Mouse (Mus musculus): ENCODE data around the gene Ldlrad3. TPM values are rescaled to one million over a fixed set of nuclear protein-coding genes. Genes with fewer than 3 reads are reported as not detected.

The Ldlrad3 gene
- polyA plus RNA-seq, 1 experiment from 2014 or later = 20.2 TPM

GRCm38 (mm10) chr2:102094281-102094680 lies 91.9 kb downstream of the Ldlrad3 start:
- WGBS = 61% methylated on average over 3 of the region's 3 CpGs
- Histone ChIP-seq H3K4me3 (no peak overlapping the region), H3K9ac (no peak overlapping the region), H3K4me1 (replicated peaks) (peaks cover 8% of the 10 kb centered on the region), H3K27ac (ENCODE audit: poor library complexity, severe bottlenecking) (no peak overlapping the region), H3K27me3 (replicated peaks) (no peaks in the 10 kb centered on the region), H3K36me3 (no peaks in the 10 kb centered on the region), H3K4me2 (no peak overlapping the region), H3K9me3 (replicated peaks) (0 out of 2 replicates have a peak, but pooled peaks cover 8% of the 10 kb centered on the region)
- ATAC-seq (ENCODE audit: insufficient number of reproducible peaks, low FRiP score) = no peak

GRCm38 (mm10) chr2:102092579-102092978 lies 93.6 kb downstream of the Ldlrad3 start:
- H3K27me3 ChIP-seq (replicated peaks) = no peaks in the 10 kb centered on the region
- H3K4me3 ChIP-seq = no peak overlapping the region
- no peak overlapping the region for H3K4me2 ChIP-seq
- WGBS = 81% methylated on average over 10 of the region's 10 CpGs
- H3K4me1 ChIP-seq (replicated peaks) = peaks cover 8% of the 10 kb centered on the region
- no peak overlapping the region for H3K27ac ChIP-seq (ENCODE audit: poor library complexity, severe bottlenecking)
- ATAC-seq (ENCODE audit: insufficient number of reproducible peaks, low FRiP score) = no peak
- H3K9me3 ChIP-seq (replicated peaks) = 0 out of 2 replicates have a peak, but pooled peaks cover 8% of the 10 kb centered on the region
- H3K9ac ChIP-seq = no peak overlapping the region
- no peaks in the 10 kb centered on the region for H3K36me3 ChIP-seq

DNA sequence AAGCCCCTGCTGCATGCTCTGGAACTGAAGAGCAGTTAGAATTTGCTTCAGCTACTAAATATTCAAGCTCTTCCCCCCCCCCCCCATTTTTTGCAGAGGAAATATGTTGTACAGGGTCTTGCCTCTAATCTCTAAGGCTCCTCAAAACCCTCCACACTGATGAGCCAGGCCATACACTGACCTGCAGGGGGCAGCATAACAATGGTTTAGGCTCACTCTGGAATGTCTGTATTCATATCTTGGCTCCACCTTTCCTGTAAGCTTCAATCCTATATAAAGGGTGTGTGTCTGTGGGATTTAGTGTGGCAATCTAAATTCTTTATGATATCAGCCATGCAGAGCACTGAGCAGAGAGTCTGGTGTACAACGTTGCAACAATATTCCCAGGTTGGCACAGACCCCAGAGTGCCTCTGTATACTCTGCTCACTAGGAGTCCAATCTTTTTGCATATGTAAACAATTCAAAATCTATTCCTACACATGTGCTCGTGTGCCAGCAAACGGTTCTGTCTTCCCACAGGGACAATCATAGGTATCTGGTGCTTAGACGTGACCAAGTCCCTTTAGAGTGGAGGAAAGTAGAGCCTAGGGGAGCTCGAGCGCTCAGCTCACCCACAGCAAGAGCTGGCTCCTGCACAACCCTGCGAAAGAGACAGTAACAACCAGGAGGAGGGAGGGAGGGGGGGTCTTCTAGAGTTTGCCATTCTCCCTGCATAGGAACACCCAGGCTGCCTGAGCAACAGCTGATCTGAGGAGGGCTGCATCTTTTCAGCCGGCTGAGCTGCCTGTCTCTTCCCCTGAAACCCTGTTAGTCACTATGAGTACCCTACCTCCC lies 94.5 kb downstream of the Ldlrad3 start:
- peak; percentile 42; the same call in 1 of the 2 replicates for ATAC-seq (ENCODE audit: insufficient number of reproducible peaks, low FRiP score)
- Histone ChIP-seq H3K9ac (no peak overlapping the region), H3K4me1 (replicated peaks) (peaks cover 8% of the 10 kb centered on the region), H3K27ac (ENCODE audit: poor library complexity, severe bottlenecking) (no peak overlapping the region), H3K27me3 (replicated peaks) (no peaks in the 10 kb centered on the region), H3K4me3 (no peak overlapping the region), H3K9me3 (replicated peaks) (0 out of 2 replicates have a peak, but pooled peaks cover 8% of the 10 kb centered on the region), H3K4me2 (no peak overlapping the region), H3K36me3 (no peaks in the 10 kb centered on the region)
- 55% methylated on average over 8 of the region's 8 CpGs for WGBS

GRCm38 (mm10) chr2:102087787-102088186 lies 98.4 kb downstream of the Ldlrad3 start:
- Histone ChIP-seq H3K9ac (no peak overlapping the region), H3K9me3 (replicated peaks) (no peaks in the 10 kb centered on the region), H3K27me3 (replicated peaks) (no peaks in the 10 kb centered on the region), H3K4me2 (no peak overlapping the region), H3K4me1 (replicated peaks) (peaks cover 8% of the 10 kb centered on the region), H3K4me3 (no peak overlapping the region), H3K36me3 (no peaks in the 10 kb centered on the region), H3K27ac (ENCODE audit: poor library complexity, severe bottlenecking) (no peak overlapping the region)
- ATAC-seq (ENCODE audit: insufficient number of reproducible peaks, low FRiP score) = no peak
- WGBS = 90% methylated on average over 5 of the region's 5 CpGs

- peaks cover 5% of the 10 kb centered on the region; the same call in 1 of the 2 replicates for H3K36me3 ChIP-seq
- no peak overlapping the region for H3K9ac ChIP-seq
- WGBS = 95% methylated on average over 23 of the region's 23 CpGs
- ATAC-seq (ENCODE audit: insufficient number of reproducible peaks, low FRiP score) = no peak
- 0 out of 2 replicates have a peak, but pooled peaks cover under 1% of the 10 kb centered on the region for H3K9me3 ChIP-seq (replicated peaks)
- H3K4me3 ChIP-seq = no peak overlapping the region
- no peak overlapping the region for H3K4me2 ChIP-seq
- H3K27me3 ChIP-seq (replicated peaks) = no peaks in the 10 kb centered on the region
- peaks cover 2% of the 10 kb centered on the region for H3K4me1 ChIP-seq (replicated peaks)
- H3K27ac ChIP-seq (ENCODE audit: poor library complexity, severe bottlenecking) = no peak overlapping the region
Measured at GRCm38 (mm10) chr2:102086583-102086982, 99.6 kb downstream of the Ldlrad3 start.

GRCm38 (mm10) chr2:102082782-102083181 lies 103.4 kb downstream of the Ldlrad3 start:
- ATAC-seq (ENCODE audit: insufficient number of reproducible peaks, low FRiP score) = no peak
- peaks cover 6% of the 10 kb centered on the region; the same call in 1 of the 2 replicates for H3K36me3 ChIP-seq

GRCm38 (mm10) chr2:102077554-102077953 lies 108.6 kb downstream of the Ldlrad3 start:
- Histone ChIP-seq H3K36me3 (peaks cover 6% of the 10 kb centered on the region; the same call in 1 of the 2 replicates), H3K4me2 (no peak overlapping the region), H3K27me3 (replicated peaks) (no peaks in the 10 kb centered on the region), H3K27ac (ENCODE audit: poor library complexity, severe bottlenecking) (no peak overlapping the region), H3K4me3 (no peak overlapping the region), H3K4me1 (replicated peaks) (peaks cover 3% of the 10 kb centered on the region; the same call in 1 of the 2 replicates), H3K9ac (no peak overlapping the region), H3K9me3 (replicated peaks) (0 out of 2 replicates have a peak, but pooled peaks cover 4% of the 10 kb centered on the region)
- 48% methylated on average over 4 of the region's 4 CpGs for WGBS
- no peak for ATAC-seq (ENCODE audit: insufficient number of reproducible peaks, low FRiP score)

More at GRCm38 (mm10) chr2:102082782-102083181, 103.4 kb downstream of the Ldlrad3 start:
- Histone ChIP-seq H3K9ac (no peak overlapping the region), H3K4me2 (no peak overlapping the region), H3K4me1 (replicated peaks) (peaks cover 1% of the 10 kb centered on the region; the same call in 1 of the 2 replicates), H3K4me3 (no peak overlapping the region), H3K27me3 (replicated peaks) (no peaks in the 10 kb centered on the region), H3K27ac (ENCODE audit: poor library complexity, severe bottlenecking) (no peak overlapping the region), H3K9me3 (replicated peaks) (0 out of 2 replicates have a peak, but pooled peaks cover 4% of the 10 kb centered on the region)

- no peak for ATAC-seq (ENCODE audit: insufficient number of reproducible peaks, low FRiP score)
- Histone ChIP-seq H3K27ac (ENCODE audit: poor library complexity, severe bottlenecking) (no peak overlapping the region), H3K4me2 (no peak overlapping the region), H3K4me3 (no peak overlapping the region), H3K27me3 (replicated peaks) (no peaks in the 10 kb centered on the region), H3K9me3 (replicated peaks) (no peaks in the 10 kb centered on the region), H3K9ac (no peak overlapping the region), H3K4me1 (replicated peaks) (peaks cover 3% of the 10 kb centered on the region; the same call in 1 of the 2 replicates), H3K36me3 (0 out of 2 replicates have a peak, but pooled peaks cover 4% of the 10 kb centered on the region)
- 78% methylated on average over 6 of the region's 6 CpGs for WGBS
Measured at GRCm38 (mm10) chr2:102076237-102076636, 109.9 kb downstream of the Ldlrad3 start.

DNA sequence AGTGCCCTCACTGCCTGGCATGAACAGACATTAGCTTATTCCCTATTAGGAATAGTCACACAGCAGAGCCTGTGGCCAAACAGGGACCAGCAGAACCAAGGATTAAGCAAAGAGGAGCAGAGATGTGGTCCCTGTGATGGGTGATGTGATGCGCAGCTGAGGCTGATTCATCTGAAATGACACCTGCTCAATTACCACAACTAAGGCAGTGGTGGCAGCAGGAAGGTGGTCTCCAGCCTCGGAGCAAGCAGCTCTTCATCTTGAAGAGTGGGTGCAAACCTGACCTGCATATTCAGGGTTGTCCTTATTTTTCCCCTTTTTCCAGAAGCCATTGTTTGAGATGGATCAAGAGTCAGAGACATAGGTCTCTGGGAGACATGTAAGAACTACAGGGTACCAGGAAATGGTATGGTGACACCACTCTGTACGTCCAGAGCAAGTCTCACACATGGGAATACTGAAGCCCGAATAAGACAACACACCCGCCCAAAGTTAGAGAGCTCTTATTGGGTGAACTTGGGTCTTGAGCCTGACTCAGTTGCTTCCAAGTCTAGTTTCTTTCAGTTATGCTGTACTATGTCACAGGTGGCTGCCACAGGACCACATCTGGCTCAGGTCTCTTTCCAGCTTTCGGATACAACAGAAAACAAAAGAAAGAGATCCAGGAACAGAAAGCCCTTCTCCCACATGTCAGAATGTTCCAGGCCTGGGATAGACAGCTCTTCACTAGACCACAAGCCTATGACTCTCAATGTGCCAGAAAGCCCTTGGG lies 112.7 kb downstream of the Ldlrad3 start:
- WGBS = 83% methylated on average over 6 of the region's 6 CpGs
- Histone ChIP-seq H3K4me3 (no peak overlapping the region), H3K9ac (no peak overlapping the region), H3K4me1 (replicated peaks) (peaks cover 7% of the 10 kb centered on the region; the same call in 1 of the 2 replicates), H3K4me2 (no peak overlapping the region), H3K36me3 (0 out of 2 replicates have a peak, but pooled peaks cover 4% of the 10 kb centered on the region), H3K27ac (ENCODE audit: poor library complexity, severe bottlenecking) (no peak overlapping the region), H3K9me3 (replicated peaks) (no peaks in the 10 kb centered on the region), H3K27me3 (replicated peaks) (no peaks in the 10 kb centered on the region)
- no peak for ATAC-seq (ENCODE audit: insufficient number of reproducible peaks, low FRiP score)

DNA sequence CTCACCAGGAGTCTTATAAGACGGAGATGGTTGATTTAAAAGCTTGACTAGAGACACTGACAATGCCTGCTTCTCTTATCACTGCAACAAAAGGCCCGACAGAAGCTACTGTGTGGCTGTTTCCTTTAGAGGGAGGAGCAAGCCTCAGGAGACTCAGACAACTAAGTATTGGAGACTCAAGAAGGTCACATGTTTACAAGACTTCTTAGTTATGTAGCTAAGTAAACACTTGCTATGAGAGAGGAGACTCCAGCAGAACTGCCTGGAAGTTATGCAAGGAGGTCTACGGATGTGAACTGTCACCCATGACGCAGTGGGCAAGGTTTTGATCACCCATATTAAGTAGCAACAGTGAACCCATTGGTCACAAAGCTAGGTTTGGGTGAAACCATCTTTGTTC lies 113.3 kb downstream of the Ldlrad3 start:
- H3K4me1 ChIP-seq (replicated peaks) = peaks cover 7% of the 10 kb centered on the region; the same call in 1 of the 2 replicates
- ATAC-seq (ENCODE audit: insufficient number of reproducible peaks, low FRiP score) = no peak
- no peak overlapping the region for H3K9ac ChIP-seq
- no peak overlapping the region for H3K4me2 ChIP-seq
- no peaks in the 10 kb centered on the region for H3K9me3 ChIP-seq (replicated peaks)
- H3K4me3 ChIP-seq = no peak overlapping the region
- H3K27me3 ChIP-seq (replicated peaks) = no peaks in the 10 kb centered on the region
- no peak overlapping the region for H3K27ac ChIP-seq (ENCODE audit: poor library complexity, severe bottlenecking)
- H3K36me3 ChIP-seq = 0 out of 2 replicates have a peak, but pooled peaks cover 4% of the 10 kb centered on the region
- WGBS = 61% methylated on average over 4 of the region's 4 CpGs
